Mouse (Mus musculus) CH12.LX (cell line): ENCODE measurements around the gene Trappc2l. TPM values are rescaled to one million over a fixed set of nuclear protein-coding genes. Genes with fewer than 3 reads are reported as not detected.
A peak's percentile ranks its signal among the peaks of the same experiment; 100 is the strongest.

Source experiments
- DNase-seq: peaks from one replicate; pipeline ENCODE4 v3.0.0-alpha.2; 2013; ENCODE audit errors: extremely low read depth
- H3K27ac ChIP-seq: 2 replicates; pipeline ENCODE4 v1.5.1; 2012; ENCODE audit warnings: low read depth, mild to moderate bottlenecking, control low read depth, moderate library complexity; ENCODE audit not compliant: insufficient read depth
- H3K27me3 ChIP-seq: replicated peaks from 2 replicates; pipeline ENCODE3; 2012; ENCODE audit warnings: inconsistent platforms
- H3K36me3 ChIP-seq, 2 experiments: replicated peaks in 1 of 2; 2 replicates each; pipeline versions ENCODE3 to v1.6.1; 2012; ENCODE audit warnings: inconsistent platforms in 1 of 2, low read length in 1 of 2, mild to moderate bottlenecking in 1 of 2, mixed read lengths in 1 of 2, moderate library complexity in 1 of 2; ENCODE audit not compliant: control insufficient read depth in 1 of 2, insufficient read depth in 1 of 2
- H3K4me1 ChIP-seq, 2 experiments: 2 replicates each; pipeline ENCODE4 v1.6.1; 2012; ENCODE audit warnings: inconsistent platforms in 1 of 2, moderate library complexity in 1 of 2; ENCODE audit not compliant: insufficient read depth in 2 of 2, control insufficient read depth in 1 of 2
- H3K4me2 ChIP-seq: 2 replicates; pipeline ENCODE4 v1.6.1; 2012; ENCODE audit warnings: low read depth, mild to moderate bottlenecking, control low read depth; ENCODE audit not compliant: poor library complexity, insufficient read depth, severe bottlenecking
- H3K4me3 ChIP-seq, 3 experiments: fragments of 150-350 bp in 1 of 3; sonication (generic) in 1 of 3; replicated peaks in 1 of 3; 2 replicates each; pipeline versions ENCODE3 to v1.5.1; 2011 to 2012; ENCODE audit warnings: low read depth in 2 of 3, low read length in 2 of 3, mild to moderate bottlenecking in 2 of 3, moderate library complexity in 2 of 3, control low read depth in 1 of 3, improper control_type of control experiment in 1 of 3, inconsistent platforms in 1 of 3, mixed read lengths in 1 of 3; ENCODE audit not compliant: poor library complexity in 1 of 3
- H3K79me2 ChIP-seq: replicated peaks from 2 replicates; pipeline ENCODE4 v1.6.1; 2012; ENCODE audit warnings: mild to moderate bottlenecking, moderate library complexity; ENCODE audit not compliant: control insufficient read depth, poor library complexity, insufficient read depth, severe bottlenecking; ENCODE audit errors: extremely low read depth
- H3K9ac ChIP-seq: 2 replicates; pipeline ENCODE4 v1.6.1; 2012; ENCODE audit warnings: low read depth, mild to moderate bottlenecking, control low read depth, moderate library complexity; ENCODE audit not compliant: insufficient read depth
- H3K9me3 ChIP-seq: replicated peaks from 2 replicates; pipeline ENCODE3; 2012; ENCODE audit warnings: low read length, inconsistent platforms, mixed read lengths
- BHLHE40 ChIP-seq: IDR thresholded peaks from 2 replicates; pipeline ENCODE4 v1.6.1; 2011; ENCODE audit warnings: mild to moderate bottlenecking, low read depth, low read length, improper control_type of control experiment
- CHD1 ChIP-seq: IDR thresholded peaks from 2 replicates; pipeline ENCODE4 v1.6.1; 2012; ENCODE audit warnings: low read depth, low read length, improper control_type of control experiment, inconsistent platforms
- CHD2 ChIP-seq: IDR thresholded peaks from 2 replicates; pipeline ENCODE4 v1.6.1; 2011; ENCODE audit warnings: low read length, improper control_type of control experiment
- ELF1 ChIP-seq: IDR thresholded peaks from 2 replicates; pipeline ENCODE4 v1.6.1; 2014; ENCODE audit warnings: low read depth, mild to moderate bottlenecking, inconsistent platforms, low read length, improper control_type of control experiment
- EP300 ChIP-seq: IDR thresholded peaks from 2 replicates; pipeline ENCODE4 v1.6.1; 2011; ENCODE audit warnings: low read length, improper control_type of control experiment
- ETS1 ChIP-seq: conservative IDR thresholded peaks from 2 replicates; pipeline ENCODE4 v1.6.1; 2012; ENCODE audit warnings: low read depth, mild to moderate bottlenecking, inconsistent platforms, low read length, improper control_type of control experiment, moderate library complexity
- IRF4 ChIP-seq: IDR thresholded peaks from 2 replicates; pipeline ENCODE4 v1.6.1; 2014; ENCODE audit warnings: low read depth, mild to moderate bottlenecking, inconsistent platforms, low read length, improper control_type of control experiment
- JUN ChIP-seq: IDR thresholded peaks from 2 replicates; pipeline ENCODE4 v1.6.1; 2011; ENCODE audit warnings: low read depth, mild to moderate bottlenecking, low read length, improper control_type of control experiment, moderate library complexity; ENCODE audit not compliant: insufficient read depth
- JUND ChIP-seq: conservative IDR thresholded peaks from 2 replicates; pipeline ENCODE4 v1.6.1; 2011; ENCODE audit warnings: low read depth, low read length, improper control_type of control experiment
- MAX ChIP-seq: IDR thresholded peaks from 2 replicates; pipeline ENCODE4 v1.6.1; 2011; ENCODE audit warnings: low read length, improper control_type of control experiment
- MXI1 ChIP-seq: IDR thresholded peaks from 2 replicates; pipeline ENCODE4 v1.6.1; 2011; ENCODE audit warnings: mild to moderate bottlenecking, low read depth, low read length, improper control_type of control experiment
- MYC ChIP-seq: IDR thresholded peaks from 2 replicates; pipeline ENCODE4 v1.6.1; 2011; ENCODE audit warnings: low read depth, mild to moderate bottlenecking, improper control_type of control experiment, low read length
- NRF1 ChIP-seq: IDR thresholded peaks from 2 replicates; pipeline ENCODE4 v1.6.1; 2014; ENCODE audit warnings: low read depth, mild to moderate bottlenecking, inconsistent platforms, low read length, improper control_type of control experiment, moderate library complexity
- PAX5 ChIP-seq: IDR thresholded peaks from 2 replicates; pipeline ENCODE4 v1.6.1; 2012; ENCODE audit warnings: low read length, inconsistent platforms, mixed read lengths
- POLR2A ChIP-seq: IDR thresholded peaks from 2 replicates; pipeline ENCODE4 v1.6.1; 2011; ENCODE audit warnings: low read depth, mild to moderate bottlenecking, improper control_type of control experiment, low read length
- RAD21 ChIP-seq: IDR thresholded peaks from 2 replicates; pipeline ENCODE4 v1.6.1; 2011; ENCODE audit warnings: low read depth, mild to moderate bottlenecking, low read length, improper control_type of control experiment, moderate library complexity
- SIN3A ChIP-seq: IDR thresholded peaks from 2 replicates; pipeline ENCODE4 v1.6.1; 2012; ENCODE audit warnings: low read length, improper control_type of control experiment, inconsistent platforms
- SMC3 ChIP-seq: IDR thresholded peaks from 2 replicates; pipeline ENCODE4 v1.6.1; 2011; ENCODE audit warnings: low read depth, low read length, improper control_type of control experiment
- TBP ChIP-seq: conservative IDR thresholded peaks from 2 replicates; pipeline ENCODE4 v1.6.1; 2011; ENCODE audit warnings: low read depth, low read length, improper control_type of control experiment
- TCF12 ChIP-seq: IDR thresholded peaks from 2 replicates; pipeline ENCODE4 v1.6.1; 2014; ENCODE audit warnings: low read depth, mild to moderate bottlenecking, inconsistent platforms, low read length, improper control_type of control experiment
- UBTF ChIP-seq: IDR thresholded peaks from 2 replicates; pipeline ENCODE4 v1.6.1; 2012; ENCODE audit warnings: low read depth, mild to moderate bottlenecking, inconsistent platforms, low read length, improper control_type of control experiment, moderate library complexity
- USF2 ChIP-seq: conservative IDR thresholded peaks from 2 replicates; pipeline ENCODE4 v1.6.1; 2011; ENCODE audit warnings: low read depth, low read length, improper control_type of control experiment
- ZC3H11A ChIP-seq: IDR thresholded peaks from 2 replicates; pipeline ENCODE4 v1.6.1; 2012; ENCODE audit warnings: low read depth, mild to moderate bottlenecking, inconsistent platforms, low read length, improper control_type of control experiment
- ZKSCAN1 ChIP-seq: IDR thresholded peaks from 2 replicates; pipeline ENCODE4 v1.6.1; 2012; ENCODE audit warnings: low read depth, inconsistent platforms, low read length, improper control_type of control experiment, borderline replicate concordance
- ZMIZ1 ChIP-seq: IDR thresholded peaks from 2 replicates; pipeline ENCODE4 v1.6.1; 2012; ENCODE audit warnings: low read depth, mild to moderate bottlenecking, inconsistent platforms, low read length, improper control_type of control experiment
- ZNF384 ChIP-seq: IDR thresholded peaks from 2 replicates; pipeline ENCODE4 v1.6.1; 2012; ENCODE audit warnings: low read depth, low read length, improper control_type of control experiment, inconsistent platforms
- dilution Hi-C: fragments of 300-500 bp; cut with MboI; formaldehyde crosslinking; loops from 2 replicates; pipeline ENCODE4 v1.14.3; 2020; ENCODE audit warnings: low sequenced_read_pairs; ENCODE audit not compliant: extremely low pct_unique_long_range_greater_than_20kb, extremely low pct_ligation_motif_present
- in situ Hi-C: fragments of 300-500 bp; cut with MboI; formaldehyde crosslinking; loops from 3 replicates; pipeline ENCODE4 v1.14.3; 2019; ENCODE audit warnings: low sequenced_read_pairs, low pct_ligation_motif_present, low pct_unique_long_range_greater_than_20kb, mixed read lengths
- polyA plus RNA-seq: library from polyadenylated mRNA; unstranded; fragments of >175 nt; gene quantifications from 2 replicates; pipeline ENCODE4 v1.2.1, GENCODE M21; 2012; ENCODE audit warnings: low read depth; ENCODE audit not compliant: insufficient read length
- total RNA-seq, 2 experiments: library from RNA; depleted of rRNA; stranded (reverse); fragments of 300-350 nt in 1 of 2; fragments of >200 nt in 1 of 2; gene quantifications; 2 replicates each; pipeline ENCODE4 v1.2.3; 2012 to 2014

The Trappc2l gene
- total and polyA plus RNA-seq, 3 experiments: 15.7 to 67.0 (median 36.0) TPM

- in situ Hi-C loops (no loop called here), dilution Hi-C loops (no loop called here)
- DNase-seq: peak; percentile 71
- Histone ChIP-seq H3K79me2 (no peaks in the 10 kb centered on the region), H3K9me3 (no peaks in the 10 kb centered on the region), H3K27ac (0 out of 2 replicates have a peak overlapping the region, but pooled peaks have one; percentile 10), H3K4me1 (peaks cover 7 to 59% of the 10 kb centered on the region in 2 experiments), H3K9ac (no peak overlapping the region), H3K4me2 (no peak overlapping the region), H3K4me3 (no peak overlapping the region), H3K36me3 (peaks cover 3 to 26% of the 10 kb centered on the region in 2 experiments), H3K27me3 (no peaks in the 10 kb centered on the region)
- TF ChIP-seq SIN3A (peak; percentile 61), PAX5 (no peak), JUND (no peak), ZNF384 (peak; percentile 94), ZC3H11A (no peak), TBP (0 out of 2 replicates have a peak, but pooled peaks have one; percentile 11), CHD1 (no peak), RAD21 (no peak), ELF1 (no peak), CHD2 (no peak), ZKSCAN1 (no peak), EP300 (peak; percentile 62), JUN (no peak), MAX (peak; percentile 79), BHLHE40 (peak; percentile 91), MXI1 (peak; percentile 75), UBTF (no peak), TCF12 (peak; percentile 83; the same call in 1 of the 2 replicates), MYC (peak; percentile 48; the same call in 1 of the 2 replicates), USF2 (0 out of 2 replicates have a peak, but pooled peaks have one; percentile 10), ZMIZ1 (no peak), POLR2A (no peak), NRF1 (no peak), ETS1 (peak; percentile 84), IRF4 (peak; percentile 21; the same call in 1 of the 2 replicates), SMC3 (no peak)
Observed at GRCm38 (mm10) chr8:122606810-122607209, 4.6 kb upstream of the Trappc2l start.
